Mouse (Mus musculus): ENCODE measurements around the gene Klk1b4.

DNA sequence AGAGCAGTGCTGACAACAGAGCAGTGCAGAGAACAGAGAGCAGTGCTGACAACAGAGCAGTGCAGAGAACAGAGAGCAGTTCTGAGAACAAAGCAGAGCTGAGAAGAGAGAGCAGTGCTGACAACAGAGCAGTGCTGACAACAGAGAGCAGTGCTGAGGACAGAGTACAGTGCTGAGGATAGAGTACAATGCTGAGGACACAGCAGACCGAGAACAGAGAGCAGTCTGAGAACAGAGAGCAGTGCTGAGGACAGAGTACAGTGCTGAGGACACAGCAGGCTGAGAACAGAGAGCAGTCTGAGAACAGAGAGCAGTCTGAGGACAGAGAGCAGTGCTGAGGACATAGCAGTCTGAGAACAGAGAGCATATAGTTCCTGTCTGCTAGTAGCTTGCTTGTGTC, 33.5 kb downstream of the Klk1b4 start:
- TF ChIP-seq POLR2A (IDR thresholded peaks at IDR 0.05; ENCODE audit: extremely low read depth, insufficient read depth, low read length) (no peak), CTCF (IDR thresholded peaks at IDR 0.05; ENCODE audit: low read depth, low read length) (no peak)

Data from liver, adult 2 months (tissue).